Mouse (Mus musculus): ENCODE measurements around the gene Ifna14. TPM values are rescaled to one million over a fixed set of nuclear protein-coding genes. Genes with fewer than 3 reads are reported as not detected.
"Not testable (repeated sequence)": the region's sequence is repeated elsewhere in the genome, so short reads cannot be mapped to it uniquely, and the experiment has no call there.

Ifna14 gene
- not detected in 2 replicates for polyA plus RNA-seq (2012; rRNA removed)
- not detected in 2 replicates for polyA plus RNA-seq (2014; fragmentation: Nextera tagmentation; extraction: Ambion mirVana)

DNA sequence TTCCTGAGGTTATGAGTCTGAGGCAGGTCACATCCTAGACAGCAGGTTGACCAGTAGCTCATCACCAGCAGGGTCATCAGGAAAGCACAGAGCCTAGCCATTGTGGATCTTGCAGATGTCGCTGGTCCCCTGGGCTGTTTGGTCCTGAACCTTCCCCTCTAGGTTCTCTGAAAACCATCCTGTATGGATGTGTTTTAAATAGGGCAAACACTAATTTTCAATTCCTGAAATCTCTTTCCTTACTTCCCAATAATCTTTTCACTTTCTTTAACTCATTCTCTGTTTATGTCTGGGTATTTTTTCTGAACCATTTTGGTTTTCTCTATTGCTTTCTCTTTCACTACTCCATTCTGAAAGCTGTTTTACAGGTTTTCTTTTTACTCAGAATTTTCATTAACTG is at the start of gene Ifna14:
Ifna14 (minus strand) TSS at position 101 of the 400 bp plus-strand sequence.
- no peak within 1 kb of the TSS for H3K9ac ChIP-seq (replicated peaks)
- H3K4me2 ChIP-seq (ENCODE audit: low read depth) = no peak within 1 kb of the TSS
- no peaks in the 10 kb centered on the region for H3K36me3 ChIP-seq (replicated peaks; ENCODE audit: control insufficient read depth, insufficient read depth, low read depth)
- DNase-seq (ENCODE audit: low read depth in 3 of 3, low spot score in 3 of 3) = no peak
- 40% methylated on average over 1 of the region's 1 CpGs for WGBS (ENCODE audit: insufficient replicate concordance)
- no peaks in the 10 kb centered on the region for H3K27me3 ChIP-seq (ENCODE audit: control insufficient read depth, insufficient read depth, low read length)
- ATAC-seq (ENCODE audit: insufficient read depth) = no peak
- no peaks in the 10 kb centered on the region for H3K4me1 ChIP-seq (replicated peaks; ENCODE audit: control insufficient read depth in 2 of 2, insufficient read depth in 2 of 2, low read length in 1 of 2)
- no peak for TF ChIP-seq CTCF (IDR thresholded peaks at IDR 0.05; ENCODE audit: low read depth)
- TF ChIP-seq EP300 (IDR thresholded peaks at IDR 0.05; ENCODE audit: low read depth) = no peak
- no peaks in the 10 kb centered on the region for H3K9me3 ChIP-seq (ENCODE audit: control insufficient read depth, low read length)
- H3K4me3 ChIP-seq (ENCODE audit: insufficient read depth in 1 of 2, low read depth in 2 of 2, low read length in 2 of 2) = no peak within 1 kb of the TSS
- H3K27ac ChIP-seq = no peak within 1 kb of the TSS

DNA sequence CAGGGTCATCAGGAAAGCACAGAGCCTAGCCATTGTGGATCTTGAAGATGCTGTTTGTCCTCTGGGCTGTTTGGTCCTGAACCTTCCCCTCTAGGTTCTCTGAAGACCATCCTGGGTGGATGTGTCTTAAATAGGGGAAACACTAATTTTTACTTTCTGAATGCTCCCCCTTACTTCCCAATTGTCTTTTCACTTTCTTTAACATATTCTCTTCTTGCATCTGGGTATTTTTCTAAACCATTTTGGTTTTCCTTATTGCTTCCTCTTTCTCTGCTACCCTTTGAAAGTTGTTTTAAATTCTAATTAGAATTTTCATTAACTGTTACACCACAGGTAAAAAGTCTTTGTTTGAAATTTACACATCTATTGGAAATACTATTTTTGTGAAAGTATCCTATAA is 31.7 kb upstream of the Ifna14 start, which contains the start of gene Ifna12:
Ifna12 (minus strand) TSS at position 101 of the 400 bp plus-strand sequence.
- DNase-seq (ENCODE audit: low read depth in 3 of 3, low spot score in 3 of 3) (no peak), ATAC-seq (ENCODE audit: insufficient read depth) (no peak)
- no peak for TF ChIP-seq CTCF (IDR thresholded peaks at IDR 0.05; ENCODE audit: low read depth)
- TF ChIP-seq EP300 (IDR thresholded peaks at IDR 0.05; ENCODE audit: low read depth) = no peak

DNA sequence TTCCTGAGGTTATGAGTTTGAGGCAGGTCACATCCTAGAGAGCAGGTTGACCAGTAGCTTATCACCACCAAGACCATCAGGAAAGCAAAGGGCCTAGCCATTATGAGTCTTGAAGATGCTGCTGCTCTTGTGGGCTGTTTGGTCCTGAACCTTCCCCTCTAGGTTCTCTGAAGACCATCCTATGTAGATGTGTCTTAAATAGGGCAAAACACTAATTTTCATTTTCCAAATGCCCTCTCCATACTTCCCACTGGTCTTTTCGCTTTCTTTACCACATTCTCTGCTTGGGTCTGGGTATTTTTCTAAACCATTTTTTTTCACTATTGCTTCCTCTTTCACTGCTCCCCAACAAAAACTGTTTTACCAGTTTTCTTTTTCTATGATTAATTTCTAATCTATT is 20.7 kb upstream of the Ifna14 start, which contains the start of gene Ifna9:
Ifna9 (minus strand) TSS at position 101 of the 400 bp plus-strand sequence.
- TF ChIP-seq EP300 (IDR thresholded peaks at IDR 0.05; ENCODE audit: low read depth) = no peak
- TF ChIP-seq CTCF (IDR thresholded peaks at IDR 0.05; ENCODE audit: low read depth) = no peak
- WGBS (ENCODE audit: insufficient replicate concordance) = 42% methylated on average over 1 of the region's 1 CpGs
- Histone ChIP-seq H3K36me3 (replicated peaks; ENCODE audit: control insufficient read depth, insufficient read depth, low read depth) (no peaks in the 10 kb centered on the region), H3K27ac (no peak within 1 kb of the TSS), H3K4me3 (ENCODE audit: insufficient read depth in 1 of 2, low read depth in 2 of 2, low read length in 2 of 2) (no peak within 1 kb of the TSS), H3K9ac (replicated peaks) (no peak within 1 kb of the TSS), H3K4me1 (replicated peaks; ENCODE audit: control insufficient read depth in 2 of 2, insufficient read depth in 2 of 2, low read length in 1 of 2) (no peaks in the 10 kb centered on the region), H3K9me3 (ENCODE audit: control insufficient read depth, low read length) (no peaks in the 10 kb centered on the region), H3K4me2 (ENCODE audit: low read depth) (no peak within 1 kb of the TSS), H3K27me3 (ENCODE audit: control insufficient read depth, insufficient read depth, low read length) (no peaks in the 10 kb centered on the region)
- ATAC-seq (ENCODE audit: insufficient read depth) (no peak), DNase-seq (ENCODE audit: low read depth in 3 of 3, low spot score in 3 of 3) (no peak)

More for the DNA sequence above, 31.7 kb upstream of the Ifna14 start, which contains the start of gene Ifna12:
- H3K36me3 ChIP-seq (replicated peaks; ENCODE audit: control insufficient read depth, insufficient read depth, low read depth) = no peaks in the 10 kb centered on the region
- H3K27ac ChIP-seq = no peak within 1 kb of the TSS
- H3K27me3 ChIP-seq (ENCODE audit: control insufficient read depth, insufficient read depth, low read length) = no peaks in the 10 kb centered on the region
- no peak within 1 kb of the TSS for H3K4me3 ChIP-seq (ENCODE audit: insufficient read depth in 1 of 2, low read depth in 2 of 2, low read length in 2 of 2)
- H3K4me1 ChIP-seq (replicated peaks; ENCODE audit: control insufficient read depth in 2 of 2, insufficient read depth in 2 of 2, low read length in 1 of 2) = no peaks in the 10 kb centered on the region
- H3K9me3 ChIP-seq (ENCODE audit: control insufficient read depth, low read length) = no peaks in the 10 kb centered on the region
- no peak within 1 kb of the TSS for H3K9ac ChIP-seq (replicated peaks)
- no peak within 1 kb of the TSS for H3K4me2 ChIP-seq (ENCODE audit: low read depth)

GRCm38 (mm10) chr4:88561791-88562190 is 9.8 kb downstream of the Ifna14 start:
- Histone ChIP-seq H3K9me3 (ENCODE audit: control insufficient read depth, low read length) (no peaks in the 10 kb centered on the region), H3K9ac (replicated peaks) (no peak overlapping the region), H3K4me3 (ENCODE audit: insufficient read depth in 1 of 2, low read depth in 2 of 2, low read length in 2 of 2) (no peak overlapping the region), H3K4me2 (ENCODE audit: low read depth) (no peak overlapping the region), H3K27ac (no peak overlapping the region), H3K36me3 (replicated peaks; ENCODE audit: control insufficient read depth, insufficient read depth, low read depth) (no peaks in the 10 kb centered on the region), H3K27me3 (ENCODE audit: control insufficient read depth, insufficient read depth, low read length) (no peaks in the 10 kb centered on the region), H3K4me1 (replicated peaks; ENCODE audit: control insufficient read depth in 2 of 2, insufficient read depth in 2 of 2, low read length in 1 of 2) (no peaks in the 10 kb centered on the region)
- TF ChIP-seq CTCF (IDR thresholded peaks at IDR 0.05; ENCODE audit: low read depth) = no peak
- no peak for ATAC-seq (ENCODE audit: insufficient read depth)
- WGBS (ENCODE audit: insufficient replicate concordance) = 77% methylated on average over 1 of the region's 1 CpGs
- DNase-seq (ENCODE audit: low read depth in 3 of 3, low spot score in 3 of 3) = no peak

- H3K27ac ChIP-seq; H3K4me1 ChIP-seq (replicated peaks; ENCODE audit: control insufficient read depth in 2 of 2, insufficient read depth in 2 of 2, low read length in 1 of 2); H3K36me3 ChIP-seq (replicated peaks; ENCODE audit: control insufficient read depth, insufficient read depth, low read depth); H3K9me3 ChIP-seq (ENCODE audit: control insufficient read depth, low read length); H3K4me2 ChIP-seq (ENCODE audit: low read depth); ATAC-seq (ENCODE audit: insufficient read depth); DNase-seq (ENCODE audit: low read depth in 3 of 3, low spot score in 3 of 3); H3K4me3 ChIP-seq (ENCODE audit: insufficient read depth in 1 of 2, low read depth in 2 of 2, low read length in 2 of 2); H3K27me3 ChIP-seq (ENCODE audit: control insufficient read depth, insufficient read depth, low read length); H3K9ac ChIP-seq (replicated peaks): not testable (repeated sequence)
These were observed 13.5 kb downstream of the Ifna14 start, which contains the start of gene Ifna15 for GRCm38 (mm10) chr4:88558145-88558544. Gene Ifna15, minus strand, starts transcription at chr4:88558245.

Data from liver, embryonic 14.5 days (tissue).